Mouse (Mus musculus): ENCODE measurements around the gene Tango2. TPM values are rescaled to one million over a fixed set of nuclear protein-coding genes. Genes with fewer than 3 reads are reported as not detected.

Gene Tango2
- polyA plus RNA-seq, 2 experiments from 2014 or later, result 71.4 to 94.5 TPM

GRCm38 (mm10) chr16:18383045-18383726 lies 35.3 kb upstream of the Tango2 start:
- ATAC-seq, result no peak

- no peak for ATAC-seq
These were observed 33.8 kb upstream of the Tango2 start for GRCm38 (mm10) chr16:18381621-18382258.

GRCm38 (mm10) chr16:18380495-18381063 lies 32.7 kb upstream of the Tango2 start:
- no peak for ATAC-seq

- no peak for ATAC-seq
These were observed 31.6 kb upstream of the Tango2 start for GRCm38 (mm10) chr16:18379338-18380001.

- no peak for ATAC-seq
These were observed 30.6 kb upstream of the Tango2 start for GRCm38 (mm10) chr16:18378489-18378888.

GRCm38 (mm10) chr16:18377203-18377602 lies 29.3 kb upstream of the Tango2 start:
- no peak for ATAC-seq

GRCm38 (mm10) chr16:18376297-18376954 lies 28.5 kb upstream of the Tango2 start:
- ATAC-seq, result no peak

GRCm38 (mm10) chr16:18373632-18374031 lies 25.7 kb upstream of the Tango2 start:
- no peak for ATAC-seq

- ATAC-seq, result no peak
These were observed 22.3 kb upstream of the Tango2 start for GRCm38 (mm10) chr16:18370197-18370596.

GRCm38 (mm10) chr16:18366849-18367248 lies 18.9 kb upstream of the Tango2 start:
- ATAC-seq, result no peak

- no peak for ATAC-seq
These were observed 15.0 kb upstream of the Tango2 start for GRCm38 (mm10) chr16:18362948-18363347.

- no peak for ATAC-seq
These were observed 12.4 kb upstream of the Tango2 start for GRCm38 (mm10) chr16:18360151-18360805.

- no peak for ATAC-seq
These were observed 10.1 kb upstream of the Tango2 start for GRCm38 (mm10) chr16:18357977-18358376.

- no peak for ATAC-seq
These were observed 9.1 kb upstream of the Tango2 start for GRCm38 (mm10) chr16:18356961-18357360.

GRCm38 (mm10) chr16:18353106-18353505 lies 5.2 kb upstream of the Tango2 start:
- ATAC-seq, result no peak

GRCm38 (mm10) chr16:18351313-18352055 lies 3.6 kb upstream of the Tango2 start:
- no peak for ATAC-seq

GRCm38 (mm10) chr16:18349761-18350325 lies 1.9 kb upstream of the Tango2 start:
- ATAC-seq, result no peak

- ATAC-seq, result no peak
These were observed 785 bp upstream of the Tango2 start for GRCm38 (mm10) chr16:18348601-18349175.

- ATAC-seq, result peak; percentile 64
These were observed 2.7 kb downstream of the Tango2 start for GRCm38 (mm10) chr16:18345243-18345642.

- ATAC-seq, result peak; percentile 96
These were observed 4.1 kb downstream of the Tango2 start for GRCm38 (mm10) chr16:18343778-18344177.

Data from CD4-positive, CD25-positive, alpha-beta regulatory T cell, adult 4 months (primary cell).